Mouse (Mus musculus): ENCODE measurements at regions not wholly inside any gene's neighbourhood (a gene's known extent, or its start where the extent isn't known, plus 50 kb on each side); places are given as distances from the start of the nearest gene placed in this dataset.

DNA sequence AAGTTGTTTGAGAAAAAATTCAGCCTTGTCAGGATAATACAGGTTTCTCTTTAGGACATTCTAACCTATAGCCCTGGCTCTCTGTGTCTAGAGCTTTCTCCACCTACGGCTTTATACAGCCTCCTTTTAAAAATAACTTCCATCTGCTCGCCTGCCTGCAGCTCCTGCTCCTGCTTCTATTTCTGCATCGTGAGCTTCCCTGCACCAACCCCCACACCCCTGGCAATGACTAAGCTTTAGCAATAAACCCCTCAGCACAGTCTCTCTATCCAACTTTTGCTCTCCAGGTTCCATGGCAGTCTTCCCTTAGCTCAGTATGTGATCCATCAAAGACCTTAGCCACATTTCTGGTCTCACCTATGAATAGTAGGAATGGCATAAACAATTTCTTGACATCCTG, 655.7 kb upstream of the Kdm8 start:
- Histone ChIP-seq H3K36me3 (no peaks in the 10 kb centered on the region), H3K27ac (no peak overlapping the region), H3K27me3 (ENCODE audit: low read depth, poor library complexity, severe bottlenecking) (no peaks in the 10 kb centered on the region), H3K4me1 (no peaks in the 10 kb centered on the region), H3K9me3 (replicated peaks) (no peaks in the 10 kb centered on the region), H3K4me3 (no peak overlapping the region)
- 61% methylated on average over 3 of the region's 3 CpGs for WGBS
- no peak for DNase-seq (ENCODE audit: low spot score)

DNA sequence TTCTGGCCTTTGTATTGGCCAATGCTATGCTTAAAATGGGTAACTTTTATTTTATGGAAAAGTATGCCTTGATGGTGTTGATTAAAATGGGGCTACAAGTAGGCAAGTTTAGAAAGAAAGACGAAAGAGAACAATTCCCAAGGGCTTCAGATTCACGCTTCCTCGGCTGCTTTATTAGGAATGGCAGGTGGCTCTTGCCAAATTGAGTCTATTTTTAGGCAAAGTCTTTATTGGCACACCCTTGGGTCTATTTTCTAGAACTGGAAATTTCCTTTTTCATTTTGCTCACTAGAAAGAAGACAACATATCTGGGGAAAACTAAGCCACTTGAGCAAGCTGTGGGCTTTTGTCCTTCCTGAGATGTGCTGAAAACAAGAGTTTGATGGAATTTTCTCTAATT, 641.4 kb upstream of the Kdm8 start:
- Histone ChIP-seq H3K27me3 (ENCODE audit: low read depth, poor library complexity, severe bottlenecking) (no peaks in the 10 kb centered on the region), H3K4me1 (no peaks in the 10 kb centered on the region), H3K36me3 (no peaks in the 10 kb centered on the region), H3K4me3 (no peak overlapping the region), H3K9me3 (replicated peaks) (no peaks in the 10 kb centered on the region), H3K27ac (no peak overlapping the region)
- 86% methylated on average over 3 of the region's 3 CpGs for WGBS
- no peak for DNase-seq (ENCODE audit: low spot score)

DNA sequence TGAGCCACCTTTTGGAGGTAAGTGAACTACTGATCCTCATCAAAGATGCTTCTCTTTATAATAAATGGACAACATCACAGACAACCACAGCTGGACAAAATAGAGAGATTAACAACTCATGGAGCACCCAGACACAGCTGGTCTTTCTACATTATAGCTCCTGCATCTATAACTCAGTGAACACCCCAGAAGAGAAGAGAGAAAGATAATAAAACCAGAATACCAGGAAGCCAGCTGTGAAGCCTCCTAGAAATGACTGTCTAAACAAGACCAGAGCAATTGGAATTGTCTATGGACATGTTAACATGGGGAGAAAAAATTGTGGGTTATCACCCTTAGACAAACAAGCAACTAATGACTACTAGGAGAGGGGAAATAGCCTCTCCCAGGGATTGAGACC, 609.8 kb upstream of the Kdm8 start:
- H3K4me1 ChIP-seq = no peaks in the 10 kb centered on the region
- H3K27me3 ChIP-seq (ENCODE audit: low read depth, poor library complexity, severe bottlenecking) = no peaks in the 10 kb centered on the region
- no peaks in the 10 kb centered on the region for H3K9me3 ChIP-seq (replicated peaks)
- H3K27ac ChIP-seq = no peak overlapping the region
- no peak for DNase-seq (ENCODE audit: low spot score)
- no peak overlapping the region for H3K4me3 ChIP-seq
- H3K36me3 ChIP-seq = no peaks in the 10 kb centered on the region

DNA sequence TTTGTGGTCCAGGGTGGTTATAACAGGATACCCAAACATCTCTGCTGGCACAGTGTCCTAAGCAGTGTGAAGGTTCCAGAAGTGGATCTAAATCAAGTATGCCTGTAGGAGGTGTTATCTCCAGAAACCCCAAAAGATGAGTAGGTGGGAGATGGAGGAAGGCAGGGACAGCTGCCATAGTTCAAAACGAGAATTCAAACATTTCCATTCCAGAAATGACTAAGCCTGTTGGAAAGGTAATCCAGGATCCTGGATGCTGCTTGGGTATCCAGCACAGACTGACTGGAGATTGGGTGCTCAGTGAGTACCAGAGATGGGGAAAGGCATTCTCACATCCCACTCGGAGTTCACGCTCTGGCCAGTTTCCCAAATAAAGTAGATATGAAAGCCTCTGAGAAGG, 607.9 kb upstream of the Kdm8 start:
- WGBS = 85% methylated on average over 3 of the region's 3 CpGs
- Histone ChIP-seq H3K4me1 (no peaks in the 10 kb centered on the region), H3K27ac (no peak overlapping the region), H3K9me3 (replicated peaks) (no peaks in the 10 kb centered on the region), H3K36me3 (no peaks in the 10 kb centered on the region), H3K27me3 (ENCODE audit: low read depth, poor library complexity, severe bottlenecking) (no peaks in the 10 kb centered on the region), H3K4me3 (no peak overlapping the region)
- no peak for DNase-seq (ENCODE audit: low spot score)

DNA sequence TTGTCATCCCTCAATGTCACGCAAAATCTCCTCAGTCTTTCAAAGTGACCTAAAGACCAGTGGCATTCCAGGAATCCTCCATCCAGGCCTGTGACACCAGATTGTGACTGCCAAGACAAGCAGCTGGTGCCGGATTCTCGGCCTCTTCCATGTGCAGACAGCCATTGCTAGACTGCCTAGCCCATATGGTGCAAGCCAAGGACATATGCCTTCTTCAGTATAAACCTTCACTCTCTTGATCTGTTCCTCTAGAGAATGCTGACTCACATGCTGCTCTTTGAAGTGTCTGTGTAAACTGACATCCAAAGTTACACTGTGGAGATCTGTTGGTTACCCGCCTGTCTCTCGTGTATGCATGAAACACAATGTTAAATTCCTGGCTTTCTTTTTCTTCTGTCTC, 589.4 kb upstream of the Kdm8 start:
- Histone ChIP-seq H3K4me3 (no peak overlapping the region), H3K27me3 (ENCODE audit: low read depth, poor library complexity, severe bottlenecking) (no peaks in the 10 kb centered on the region), H3K27ac (no peak overlapping the region), H3K4me1 (no peaks in the 10 kb centered on the region), H3K36me3 (no peaks in the 10 kb centered on the region), H3K9me3 (replicated peaks) (no peaks in the 10 kb centered on the region)
- 87% methylated on average over 5 of the region's 5 CpGs for WGBS
- no peak for DNase-seq (ENCODE audit: low spot score)

DNA sequence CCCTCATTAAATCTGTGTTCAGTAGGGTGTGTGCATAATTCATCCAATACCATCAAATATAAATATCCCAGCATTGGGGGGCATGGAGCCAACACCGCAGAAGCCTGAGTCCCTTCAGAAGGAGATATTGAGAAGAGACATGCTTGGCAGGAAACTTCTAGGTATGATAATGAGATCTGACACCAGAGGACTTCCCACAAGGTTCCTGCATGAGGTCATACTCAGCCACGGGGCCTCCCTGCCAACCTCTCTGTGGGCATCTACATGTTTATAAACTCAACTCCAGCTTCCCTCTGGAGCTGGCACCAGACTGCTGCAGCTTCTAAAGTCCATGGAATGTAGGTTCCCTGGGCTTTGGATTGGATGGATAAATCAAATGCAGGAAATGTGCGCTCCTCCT, 587.4 kb upstream of the Kdm8 start:
- no peaks in the 10 kb centered on the region for H3K36me3 ChIP-seq
- H3K4me1 ChIP-seq = no peaks in the 10 kb centered on the region
- H3K27ac ChIP-seq = no peak overlapping the region
- DNase-seq (ENCODE audit: low spot score) = no peak
- H3K9me3 ChIP-seq (replicated peaks) = no peaks in the 10 kb centered on the region
- WGBS = 90% methylated on average over 3 of the region's 3 CpGs
- H3K27me3 ChIP-seq (ENCODE audit: low read depth, poor library complexity, severe bottlenecking) = no peaks in the 10 kb centered on the region
- no peak overlapping the region for H3K4me3 ChIP-seq

DNA sequence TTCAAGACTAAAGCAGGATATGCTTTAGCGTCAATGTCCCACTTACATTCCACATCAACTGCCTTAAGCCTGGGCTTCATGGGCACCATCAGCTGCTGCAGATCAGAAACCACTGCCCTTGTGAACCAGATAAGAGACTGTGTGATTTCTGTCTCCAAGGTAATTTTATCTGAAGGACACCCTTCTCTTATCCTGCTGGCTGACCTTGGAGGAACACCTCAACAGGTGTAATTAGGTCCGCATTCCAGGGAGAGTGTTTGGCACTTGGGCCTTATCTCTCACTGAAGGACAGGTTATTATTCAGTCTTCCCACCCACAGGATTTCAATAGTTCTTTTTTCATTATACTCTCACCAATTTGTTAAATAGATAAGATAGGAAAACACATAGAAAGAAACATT, 583.1 kb upstream of the Kdm8 start:
- Histone ChIP-seq H3K27ac (no peak overlapping the region), H3K36me3 (no peaks in the 10 kb centered on the region), H3K27me3 (ENCODE audit: low read depth, poor library complexity, severe bottlenecking) (no peaks in the 10 kb centered on the region), H3K9me3 (replicated peaks) (no peaks in the 10 kb centered on the region), H3K4me1 (no peaks in the 10 kb centered on the region), H3K4me3 (no peak overlapping the region)
- DNase-seq (ENCODE audit: low spot score) = no peak
- 92% methylated on average over 2 of the region's 2 CpGs for WGBS

DNA sequence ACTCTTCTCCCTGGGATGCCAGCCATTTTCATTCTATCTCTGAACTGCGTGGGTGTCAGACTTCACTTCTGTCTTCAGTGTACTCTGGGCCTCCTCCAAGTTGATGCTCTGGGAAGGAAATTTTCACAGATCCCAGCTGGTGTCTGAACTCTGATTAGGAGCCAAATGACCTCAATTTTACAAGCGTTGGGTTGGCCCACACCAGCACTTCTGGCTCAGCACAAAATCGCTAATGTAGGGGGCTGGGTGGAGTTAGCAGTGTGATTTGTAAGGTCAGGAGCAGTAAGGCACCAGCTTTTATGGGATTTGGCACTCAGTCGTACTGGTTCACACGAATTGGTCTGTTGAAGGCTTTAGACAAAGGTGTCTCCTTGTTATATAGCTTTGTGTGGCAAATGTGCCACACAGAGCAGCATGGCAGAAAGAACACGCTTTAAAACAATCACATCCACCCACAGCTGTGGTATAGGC, 576.3 kb upstream of the Kdm8 start:
- Histone ChIP-seq H3K27me3 (ENCODE audit: low read depth, poor library complexity, severe bottlenecking) (no peaks in the 10 kb centered on the region), H3K9me3 (replicated peaks) (no peaks in the 10 kb centered on the region), H3K4me1 (peaks cover 5% of the 10 kb centered on the region; the same call in 1 of the 2 replicates), H3K36me3 (no peaks in the 10 kb centered on the region), H3K27ac (no peak overlapping the region), H3K4me3 (no peak overlapping the region)
- WGBS = 48% methylated on average over 6 of the region's 6 CpGs
- DNase-seq (ENCODE audit: low spot score) = no peak

DNA sequence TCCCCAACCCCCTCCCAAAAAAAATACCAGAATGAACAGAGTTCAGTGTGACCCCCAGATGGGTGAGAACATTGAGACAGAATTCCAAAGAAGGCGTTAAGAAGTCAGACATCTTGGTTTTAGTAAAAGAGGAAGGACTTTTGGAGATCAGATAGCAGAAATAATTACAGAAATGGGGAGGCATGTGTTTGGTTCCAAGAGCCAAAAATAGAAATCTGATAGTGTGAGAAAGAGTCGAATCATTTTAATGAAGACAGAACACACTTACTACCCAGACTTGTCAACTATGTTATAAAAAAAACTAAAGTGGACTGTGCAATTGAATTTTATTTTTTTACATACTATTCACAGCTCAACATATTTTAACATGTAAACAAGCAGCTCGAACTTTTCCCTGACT, 575.9 kb upstream of the Kdm8 start:
- H3K27me3 ChIP-seq (ENCODE audit: low read depth, poor library complexity, severe bottlenecking) = no peaks in the 10 kb centered on the region
- no peaks in the 10 kb centered on the region for H3K36me3 ChIP-seq
- H3K4me1 ChIP-seq = peaks cover 5% of the 10 kb centered on the region; the same call in 1 of the 2 replicates
- H3K9me3 ChIP-seq (replicated peaks) = no peaks in the 10 kb centered on the region
- DNase-seq (ENCODE audit: low spot score) = no peak
- H3K4me3 ChIP-seq = no peak overlapping the region
- 85% methylated on average over 3 of the region's 3 CpGs for WGBS
- no peak overlapping the region for H3K27ac ChIP-seq

DNA sequence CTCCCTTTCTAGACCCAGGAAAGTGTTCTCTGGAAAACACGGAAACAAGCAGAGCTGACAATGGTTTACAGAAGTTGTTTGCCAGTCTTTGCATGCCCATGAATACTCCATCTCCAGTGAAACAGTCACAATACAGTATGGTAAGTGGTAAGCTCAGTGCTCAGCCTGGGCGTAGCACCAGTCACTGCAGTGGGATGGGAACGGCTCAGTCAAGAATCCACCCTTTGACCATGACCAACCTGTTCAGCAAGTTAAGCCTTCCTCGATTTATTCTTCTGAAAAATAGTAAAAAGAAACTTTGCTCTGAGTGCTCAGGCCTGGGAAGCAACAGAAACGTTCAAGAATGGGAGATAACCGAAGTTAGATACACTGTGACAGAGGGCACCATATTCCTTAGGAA, 563.7 kb upstream of the Kdm8 start:
- Histone ChIP-seq H3K27ac (no peak overlapping the region), H3K36me3 (no peaks in the 10 kb centered on the region), H3K9me3 (replicated peaks) (no peaks in the 10 kb centered on the region), H3K4me3 (no peak overlapping the region), H3K4me1 (no peaks in the 10 kb centered on the region), H3K27me3 (ENCODE audit: low read depth, poor library complexity, severe bottlenecking) (no peaks in the 10 kb centered on the region)
- 91% methylated on average over 6 of the region's 6 CpGs for WGBS
- no peak for DNase-seq (ENCODE audit: low spot score)

DNA sequence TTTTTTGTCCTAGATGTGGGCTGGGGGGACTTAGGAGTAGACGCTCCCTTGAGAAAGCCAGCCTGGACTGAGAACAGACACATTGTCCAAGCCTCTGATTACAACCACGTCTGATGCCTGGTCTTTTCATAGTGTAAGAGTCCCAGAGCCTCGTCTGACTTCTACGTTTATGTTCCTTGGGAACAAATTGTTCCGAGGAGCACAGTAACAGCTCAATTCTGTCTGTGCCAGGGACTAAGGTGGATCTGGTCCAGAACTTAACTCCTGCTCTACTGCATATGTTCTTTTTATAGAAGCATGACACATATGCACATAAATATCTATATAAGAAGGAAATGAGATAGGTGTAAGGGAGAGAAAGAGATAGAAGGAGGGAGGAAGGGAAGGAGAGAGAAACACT, 537.2 kb upstream of the Kdm8 start:
- H3K36me3 ChIP-seq = no peaks in the 10 kb centered on the region
- H3K27ac ChIP-seq = no peak overlapping the region
- WGBS = 78% methylated on average over 5 of the region's 5 CpGs
- no peak for DNase-seq (ENCODE audit: low spot score)
- H3K4me1 ChIP-seq = no peaks in the 10 kb centered on the region
- H3K27me3 ChIP-seq (ENCODE audit: low read depth, poor library complexity, severe bottlenecking) = no peaks in the 10 kb centered on the region
- H3K4me3 ChIP-seq = no peak overlapping the region
- no peaks in the 10 kb centered on the region for H3K9me3 ChIP-seq (replicated peaks)

DNA sequence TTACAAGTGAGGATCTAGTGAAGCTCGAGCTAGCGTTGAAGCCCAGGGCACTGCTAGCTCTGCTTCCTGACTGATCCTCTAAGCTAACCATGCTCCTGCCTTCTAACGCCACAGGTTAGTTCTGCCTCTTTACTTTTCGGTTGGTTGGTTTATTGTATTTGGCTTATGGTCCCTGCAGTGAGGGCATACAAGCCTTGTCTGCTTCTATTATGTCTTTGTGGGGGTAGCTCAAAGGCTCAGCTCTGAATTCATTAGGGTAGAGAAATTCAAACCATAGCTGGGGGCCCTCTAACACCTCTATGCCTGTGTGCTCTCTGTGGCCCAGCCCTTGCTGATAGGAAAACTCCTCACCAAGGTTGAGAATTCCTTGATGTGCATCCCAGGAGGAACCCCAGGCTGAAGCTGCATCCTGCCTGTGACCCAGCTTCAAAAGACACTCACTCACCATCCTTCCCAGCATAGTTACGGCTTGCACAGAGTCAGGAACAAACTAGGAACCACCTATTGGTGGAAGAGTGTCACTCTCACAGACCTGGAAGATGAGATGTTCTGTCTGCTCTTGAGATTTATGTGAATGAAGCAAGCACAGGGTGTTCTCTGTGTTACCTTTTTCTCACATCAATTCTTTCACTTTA, 536.7 kb upstream of the Kdm8 start:
- no peaks in the 10 kb centered on the region for H3K9me3 ChIP-seq (replicated peaks)
- 88% methylated on average over 5 of the region's 5 CpGs for WGBS
- H3K4me1 ChIP-seq = no peaks in the 10 kb centered on the region
- H3K36me3 ChIP-seq = no peaks in the 10 kb centered on the region
- H3K27ac ChIP-seq = no peak overlapping the region
- no peaks in the 10 kb centered on the region for H3K27me3 ChIP-seq (ENCODE audit: low read depth, poor library complexity, severe bottlenecking)
- no peak overlapping the region for H3K4me3 ChIP-seq
- no peak for DNase-seq (ENCODE audit: low spot score)

DNA sequence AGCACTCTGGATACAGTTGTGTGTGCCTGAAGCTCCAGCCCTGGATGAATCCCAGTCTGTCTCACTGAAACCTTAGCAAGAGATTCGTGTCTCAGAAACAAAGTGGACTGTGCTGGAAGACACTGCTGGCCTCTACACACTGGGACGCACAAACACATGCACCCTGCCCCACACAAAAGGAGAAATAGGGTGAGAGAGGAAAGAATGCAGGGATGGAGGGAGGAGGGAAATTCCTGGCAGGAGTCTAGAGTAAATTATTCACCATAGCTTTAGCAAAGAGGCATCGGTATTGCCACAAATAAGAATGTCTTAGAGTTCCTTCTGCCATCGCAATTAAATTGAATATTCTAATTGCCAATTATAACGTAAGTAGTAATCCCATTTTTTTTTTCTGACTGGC, 530.4 kb upstream of the Kdm8 start:
- H3K27ac ChIP-seq = no peak overlapping the region
- H3K9me3 ChIP-seq (replicated peaks) = no peaks in the 10 kb centered on the region
- H3K4me3 ChIP-seq = no peak overlapping the region
- 85% methylated on average over 5 of the region's 5 CpGs for WGBS
- no peak for DNase-seq (ENCODE audit: low spot score)
- no peaks in the 10 kb centered on the region for H3K27me3 ChIP-seq (ENCODE audit: low read depth, poor library complexity, severe bottlenecking)
- no peaks in the 10 kb centered on the region for H3K36me3 ChIP-seq
- H3K4me1 ChIP-seq = 0 out of 2 replicates have a peak, but pooled peaks cover 5% of the 10 kb centered on the region

DNA sequence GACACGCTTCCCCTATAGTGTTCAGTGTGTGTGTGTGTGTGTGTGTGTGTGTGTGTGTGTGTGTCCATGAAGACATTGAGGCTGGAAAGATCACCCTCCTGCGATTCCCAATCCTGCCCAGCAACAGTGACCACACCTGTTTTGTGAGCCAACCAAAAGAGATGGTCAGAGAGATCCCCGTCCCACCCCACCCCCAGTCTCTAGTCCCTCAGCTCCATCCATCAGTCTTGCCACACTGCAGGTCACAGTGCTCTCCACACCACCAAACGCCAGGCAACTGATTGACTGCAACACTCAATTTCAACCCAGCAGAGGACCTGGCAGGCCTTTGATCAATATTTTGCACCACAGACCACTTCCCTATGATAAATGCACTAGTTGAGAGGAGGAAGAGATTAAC, 530.0 kb upstream of the Kdm8 start:
- Histone ChIP-seq H3K27me3 (ENCODE audit: low read depth, poor library complexity, severe bottlenecking) (no peaks in the 10 kb centered on the region), H3K4me1 (0 out of 2 replicates have a peak, but pooled peaks cover 5% of the 10 kb centered on the region), H3K36me3 (no peaks in the 10 kb centered on the region), H3K9me3 (replicated peaks) (no peaks in the 10 kb centered on the region), H3K27ac (no peak overlapping the region), H3K4me3 (no peak overlapping the region)
- no peak for DNase-seq (ENCODE audit: low spot score)
- 62% methylated on average over 4 of the region's 4 CpGs for WGBS

Data from limb, embryonic 10.5 days (tissue).